Mouse (Mus musculus) urinary bladder, adult 2 months (tissue): ENCODE data around the gene Msh3. TPM values are rescaled to one million over a fixed set of nuclear protein-coding genes. Genes with fewer than 3 reads are reported as not detected.
"Not testable (repeated sequence)": the region's sequence is repeated elsewhere in the genome, so short reads cannot be mapped to it uniquely, and the experiment has no call there.

Source experiments
- DNase-seq: peaks from one replicate; pipeline ENCODE4 v3.0.0; 2022; ENCODE audit warnings: low spot score
- polyA plus RNA-seq: library from polyadenylated mRNA; depleted of rRNA; stranded (reverse); fragments of >200 nt; gene quantifications from 2 replicates; pipeline ENCODE4 v1.2.3, GENCODE M21; 2012; rRNA removed

The Msh3 gene
- polyA plus RNA-seq, 1 experiment = 8.8 TPM

DNA sequence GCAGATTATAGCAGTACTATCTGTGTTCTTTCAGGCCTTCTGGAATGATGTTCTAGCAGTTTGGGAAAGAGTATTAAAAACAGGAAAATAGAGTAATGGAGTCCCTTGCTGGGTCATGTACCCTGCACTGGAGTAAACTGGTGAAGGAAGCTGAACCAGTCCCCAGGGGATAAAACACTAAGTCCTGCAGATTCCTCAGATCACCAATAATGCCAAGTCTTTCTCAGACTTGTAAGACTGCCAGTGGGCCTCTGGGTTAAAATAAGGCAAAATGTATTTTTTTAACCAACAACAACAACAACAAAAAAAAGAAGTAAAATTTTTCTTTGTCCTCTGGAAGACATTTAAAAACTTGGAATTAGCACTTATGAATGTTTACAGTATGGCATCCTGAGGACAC is 102.5 kb downstream of the Msh3 start:
- DNase-seq = no peak

DNA sequence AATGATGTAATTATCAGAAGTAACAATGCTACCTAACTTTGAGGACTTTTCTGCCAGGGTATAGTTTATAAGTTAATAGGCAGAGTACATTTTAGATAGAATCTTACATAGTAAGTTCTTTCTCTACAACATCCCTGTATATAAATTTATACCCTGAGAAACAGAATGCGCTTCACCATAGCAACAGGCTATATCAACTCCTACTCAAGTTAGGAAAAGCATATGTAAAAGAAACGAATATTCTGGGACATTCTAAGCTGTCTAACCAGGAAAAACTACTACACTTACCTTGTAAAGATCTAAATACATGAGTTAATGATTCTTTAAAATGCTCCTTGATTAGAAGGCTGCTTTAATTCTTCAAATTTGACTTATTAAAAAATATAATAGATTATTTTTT is 107.2 kb downstream of the Msh3 start:
- DNase-seq = no peak

DNA sequence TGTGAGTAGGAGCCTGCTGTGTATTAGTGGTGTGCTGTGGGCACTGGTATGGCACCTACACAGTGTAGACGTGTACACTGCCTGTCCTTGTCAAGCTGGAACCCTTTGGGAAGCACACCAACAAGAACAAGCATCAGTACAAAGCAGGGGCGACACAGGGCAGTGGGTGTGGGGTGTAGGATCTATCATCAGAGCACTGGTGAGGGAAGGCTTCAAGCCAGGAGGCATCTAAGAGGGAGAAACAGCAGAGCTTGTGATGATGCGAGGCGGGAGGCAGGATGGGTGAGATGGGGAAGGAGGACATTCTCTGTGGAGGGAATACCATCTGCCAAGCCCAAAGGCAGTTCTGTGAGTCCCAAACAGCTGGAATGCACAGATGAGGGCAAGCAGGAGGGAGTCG is 107.8 kb downstream of the Msh3 start:
- DNase-seq = no peak

DNA sequence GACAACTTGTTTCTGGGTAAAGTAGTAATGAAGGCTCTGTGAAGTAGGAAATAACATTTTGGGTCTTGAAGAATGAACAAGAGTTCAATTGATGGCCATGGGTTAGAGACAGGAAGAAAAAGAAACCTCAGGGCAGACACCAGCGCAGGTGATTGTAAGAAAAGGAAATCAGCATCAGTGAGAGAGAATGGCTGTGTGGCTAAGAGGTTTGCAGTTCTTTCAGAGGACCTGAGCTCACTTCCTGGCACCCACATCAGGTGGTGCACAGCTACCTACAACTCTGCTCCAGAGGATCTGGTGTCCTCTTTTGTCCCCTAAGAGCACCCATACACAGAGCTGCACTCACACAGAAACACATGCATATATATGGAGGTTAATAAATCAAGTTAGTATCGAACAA is 110.1 kb downstream of the Msh3 start:
- no peak for DNase-seq

DNA sequence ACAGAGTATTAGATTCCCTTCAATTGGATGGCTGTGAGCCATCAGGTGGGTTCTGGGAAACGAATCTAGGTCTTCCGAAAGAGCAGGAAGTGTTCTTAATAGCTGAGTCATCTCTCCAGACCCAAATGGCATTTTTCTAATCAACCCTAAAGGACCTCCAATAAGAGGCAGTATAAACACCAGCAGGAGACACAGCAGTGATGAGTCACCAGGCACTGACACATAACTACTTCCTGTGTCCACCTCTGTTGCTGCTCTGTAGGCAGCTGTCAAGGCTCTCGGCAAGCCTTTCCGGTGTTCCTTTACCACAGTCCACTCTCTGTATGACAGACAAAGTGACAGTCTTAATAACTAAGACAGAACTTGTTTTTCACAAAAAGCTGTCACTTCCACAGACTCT is 113.4 kb downstream of the Msh3 start:
- DNase-seq = no peak

DNA sequence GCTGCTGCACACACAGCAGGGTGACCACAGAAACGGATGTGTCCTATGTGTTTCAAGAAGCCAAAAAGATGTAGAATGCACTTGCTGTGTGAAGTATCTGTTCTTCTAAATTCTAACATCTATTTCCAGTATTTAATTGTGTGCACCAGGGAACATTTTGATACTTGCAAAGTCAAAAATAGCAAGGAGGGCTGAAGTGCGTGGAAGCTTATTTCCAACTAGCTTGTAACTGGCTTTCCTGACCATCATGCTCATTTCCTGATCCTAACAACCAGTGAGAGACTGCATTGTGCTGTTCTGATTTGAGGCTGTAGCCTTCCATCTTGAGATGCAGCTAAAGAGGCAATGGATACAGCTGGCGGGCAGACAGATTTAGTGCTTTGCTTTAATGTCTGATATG is 116.9 kb downstream of the Msh3 start:
- DNase-seq = no peak

DNA sequence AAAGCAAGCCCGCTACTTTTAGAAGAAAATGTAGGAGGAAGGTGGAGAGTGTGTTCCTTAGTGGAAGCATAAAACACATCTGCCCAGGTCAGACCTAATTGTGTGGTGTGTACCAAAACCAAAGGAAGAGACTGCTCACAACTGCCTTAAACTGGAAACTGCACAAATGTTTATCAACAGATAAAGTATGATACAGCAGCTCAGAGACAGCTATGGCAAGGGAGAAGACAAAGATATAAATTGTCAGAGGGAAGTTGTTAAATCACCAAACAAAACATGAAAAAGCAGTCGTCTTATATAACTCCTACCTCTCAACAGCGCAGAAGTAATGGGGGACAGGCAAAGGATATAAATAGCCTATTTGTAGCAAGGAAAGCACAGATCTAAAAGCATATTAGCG is 117.8 kb downstream of the Msh3 start:
- DNase-seq = no peak

DNA sequence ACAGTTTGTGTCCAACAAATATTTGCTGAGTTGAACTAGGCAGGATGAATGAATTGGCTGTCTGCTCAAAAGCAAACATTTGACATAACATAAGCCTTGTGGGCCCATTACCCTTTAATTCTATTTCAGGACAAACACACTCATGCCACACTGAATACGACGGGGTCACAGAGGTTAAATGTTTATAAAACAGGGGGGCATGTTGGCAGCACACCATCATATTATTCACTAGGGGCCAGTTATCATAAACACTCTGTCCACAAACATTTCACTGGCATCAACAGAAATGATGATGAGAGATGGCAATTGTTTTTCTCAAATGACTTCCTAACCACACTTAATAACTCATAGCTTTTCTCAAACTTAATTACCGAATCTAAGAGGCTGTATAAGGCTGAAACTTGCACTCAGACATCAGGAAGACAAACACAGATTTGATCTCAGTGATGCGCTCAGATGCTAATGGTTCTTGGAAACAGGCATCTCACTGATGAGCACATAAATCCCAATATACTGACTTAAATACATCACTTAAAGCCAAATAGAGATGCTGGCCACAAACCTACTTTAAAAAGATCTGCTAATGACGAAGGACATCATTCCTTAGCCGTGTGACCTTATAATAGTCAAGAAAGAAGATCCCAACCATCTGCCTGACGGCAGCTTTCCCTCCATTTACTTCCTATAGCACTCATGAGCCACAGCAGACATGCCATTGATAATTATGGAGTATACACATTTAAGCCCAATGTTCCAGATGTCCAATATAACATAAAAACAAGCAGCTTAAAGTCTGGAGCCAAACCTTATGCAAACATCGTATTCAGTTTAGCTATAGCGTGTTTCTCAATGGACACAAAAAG is 122.5 kb downstream of the Msh3 start:
- no peak for DNase-seq

DNA sequence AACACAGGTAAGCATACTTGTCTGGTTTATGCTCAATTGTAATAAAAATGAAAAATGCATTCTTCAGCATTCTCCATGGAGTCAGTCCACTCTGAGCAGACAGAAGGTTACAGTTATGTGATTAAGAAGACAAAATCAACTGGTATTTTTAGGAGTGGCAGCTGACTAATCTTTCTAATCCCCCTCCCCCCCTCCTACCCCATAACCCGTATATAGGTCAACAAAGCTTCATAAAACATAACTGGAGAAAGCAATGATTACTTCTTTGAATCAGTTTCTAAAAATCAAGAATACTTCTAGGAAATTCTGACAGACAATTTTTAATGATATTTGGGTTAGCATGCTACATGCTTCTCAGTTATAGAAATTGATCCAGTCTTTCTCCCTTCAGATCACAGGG is 126.8 kb downstream of the Msh3 start:
- no peak for DNase-seq

DNA sequence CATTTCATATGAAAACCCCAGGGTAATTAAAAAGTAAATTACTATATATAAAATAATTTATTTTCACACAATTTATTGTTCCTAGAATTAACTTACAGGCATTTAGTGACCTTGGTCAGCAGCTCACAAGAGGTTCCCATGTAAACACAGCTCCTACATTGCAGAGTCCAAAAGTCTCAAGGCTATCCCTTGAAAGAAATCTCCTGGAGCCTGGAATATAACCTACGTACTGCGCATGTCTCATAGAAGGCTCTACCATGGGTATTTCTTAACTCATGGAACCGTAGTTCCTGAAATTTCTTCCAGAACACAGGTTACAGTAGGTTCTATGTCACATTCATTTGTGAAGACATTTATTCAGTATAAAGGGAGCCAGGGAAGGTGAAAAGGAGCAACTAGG is 131.2 kb downstream of the Msh3 start:
- no peak for DNase-seq

DNA sequence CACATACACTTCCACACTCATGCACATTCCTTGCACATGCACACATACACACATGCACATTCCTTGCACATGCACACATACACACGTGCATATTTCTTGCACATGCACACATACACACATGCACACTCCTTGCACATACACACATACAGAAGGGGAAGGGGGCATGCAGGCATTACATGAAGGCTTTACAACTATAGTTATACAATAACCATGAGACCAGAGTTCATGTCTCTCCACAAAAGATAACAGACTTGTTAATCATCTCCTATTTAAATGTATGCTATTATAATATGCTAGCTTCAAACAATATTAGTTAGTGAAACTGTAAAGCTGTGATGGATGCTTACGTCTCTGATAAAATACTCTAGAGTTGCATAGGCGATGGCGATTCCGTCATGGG is 132.0 kb downstream of the Msh3 start:
- no peak for DNase-seq

DNA sequence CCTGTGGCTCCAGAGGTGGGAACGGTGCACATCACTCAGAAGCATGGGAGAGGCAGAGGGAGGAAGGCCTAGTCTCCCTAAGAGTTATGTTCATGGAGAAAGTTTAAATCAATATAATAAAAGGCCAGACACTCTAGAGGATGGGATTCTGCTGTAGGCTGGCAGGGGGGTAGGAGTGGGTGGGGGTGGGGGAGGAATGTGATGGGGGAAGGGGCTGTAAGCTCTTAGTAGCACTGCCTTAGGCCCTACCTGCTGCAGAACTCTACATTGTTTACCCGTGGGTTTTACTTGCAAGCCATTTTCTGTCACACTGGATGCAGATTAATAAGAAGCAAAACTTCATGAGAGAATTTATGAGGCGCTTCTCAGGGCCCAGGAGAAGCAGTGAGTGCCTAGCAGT is 135.0 kb downstream of the Msh3 start:
- DNase-seq = no peak

DNA sequence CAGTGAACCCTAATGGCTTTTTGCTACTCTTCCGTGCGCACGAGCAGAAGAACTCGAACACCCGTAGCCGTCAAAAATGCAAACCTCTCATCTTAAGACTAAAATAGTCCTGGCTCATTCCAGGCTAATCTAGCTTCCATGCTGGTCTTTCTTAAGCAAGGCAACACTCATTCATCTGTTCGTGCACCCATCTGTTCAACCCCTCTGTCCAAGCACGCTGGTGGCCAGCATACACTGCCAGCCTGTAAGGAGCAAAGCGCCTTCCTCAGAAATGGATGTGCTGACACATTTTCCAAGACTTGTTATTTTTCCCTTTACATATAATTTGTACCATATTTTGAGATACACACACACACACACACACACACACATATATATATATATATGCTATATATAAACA is 137.6 kb downstream of the Msh3 start:
- DNase-seq = no peak

DNA sequence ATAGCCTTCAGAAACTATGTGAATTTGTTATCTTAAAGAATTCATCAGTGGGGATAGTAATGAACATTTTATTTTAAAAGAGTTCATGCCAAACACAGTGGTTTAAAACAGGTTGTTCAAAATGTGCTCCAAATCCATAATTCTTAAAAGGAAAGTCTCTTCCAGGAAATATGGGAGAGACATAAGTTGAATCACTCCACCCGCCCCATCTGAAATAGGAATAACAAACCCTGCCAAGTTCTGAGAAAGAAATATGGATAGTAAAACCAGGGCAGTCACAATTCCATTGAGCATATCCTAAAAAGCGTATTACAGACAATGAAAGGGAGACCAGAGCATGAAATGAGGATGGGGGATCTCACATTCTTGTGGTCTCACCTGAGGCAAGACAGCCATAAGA is 157.9 kb downstream of the Msh3 start:
- no peak for DNase-seq

DNA sequence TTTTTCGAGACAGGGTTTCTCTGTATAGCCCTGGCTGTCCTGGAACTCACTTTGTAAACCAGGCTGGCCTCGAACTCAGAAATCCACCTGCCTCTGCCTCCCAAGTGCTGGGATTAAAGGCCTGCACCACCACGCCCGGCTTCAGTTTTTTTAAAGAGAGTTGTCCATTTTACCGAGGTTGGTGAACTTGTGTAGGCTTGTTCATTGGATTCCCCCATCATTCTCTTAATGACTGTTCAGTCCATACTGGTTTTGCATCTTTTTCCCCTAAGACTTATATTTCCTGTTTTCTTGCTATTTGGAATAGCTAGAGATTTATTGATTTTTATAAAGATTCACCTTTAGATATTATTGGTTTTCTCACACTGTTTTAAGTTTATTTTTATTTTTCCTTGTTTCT is 161.0 kb downstream of the Msh3 start:
- not testable (repeated sequence) for DNase-seq

DNA sequence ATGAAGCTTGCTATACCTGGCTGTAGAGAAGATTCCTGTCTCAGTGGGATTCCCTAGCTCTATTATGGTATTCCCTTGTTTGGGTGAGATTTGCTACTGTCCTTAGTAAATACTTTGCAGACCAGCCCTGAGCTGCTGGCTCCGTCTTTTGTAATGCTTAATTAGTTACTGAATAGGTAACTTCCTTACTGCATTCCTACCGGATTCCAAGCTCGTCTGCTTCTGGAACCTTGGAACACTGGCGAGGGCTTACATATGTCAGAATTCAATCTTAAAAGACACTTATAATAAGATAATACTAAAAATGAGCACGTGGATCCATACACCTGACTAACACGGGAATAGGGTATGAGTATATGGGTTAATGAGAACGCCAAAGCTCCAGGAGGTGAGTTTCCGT is 182.1 kb downstream of the Msh3 start:
- DNase-seq = not testable (repeated sequence)

Other genes starting within 250 kb of the Msh3 start
- 2.6 and 3.7 TPM in 2 replicates for gene Rasgrf2, start 223.3 kb downstream of the Msh3 start, polyA plus RNA-seq
- gene Gm20379, start 49.0 kb downstream of the Msh3 start, polyA plus RNA-seq = not detected in 2 replicates
- gene Dhfr, start 277 bp downstream of the Msh3 start, polyA plus RNA-seq = 1.7 TPM in 2 replicates
- gene Ankrd34b, start 70.9 kb upstream of the Msh3 start, polyA plus RNA-seq = not detected in 2 replicates
- 8.4 and 9.8 TPM in 2 replicates for gene Fam151b, start 129.0 kb upstream of the Msh3 start, polyA plus RNA-seq
- gene Zfyve16, start 175.9 kb upstream of the Msh3 start, polyA plus RNA-seq = 10.3 and 10.7 TPM in 2 replicates
- gene Spz1, start 221.2 kb upstream of the Msh3 start, polyA plus RNA-seq = not detected in 2 replicates